Comparison of ENCODE assay signal across 14 mouse cellular contexts in genomic region chr1:156403251-156403650, GRCm38 (mm10). TPM values are rescaled to one million over a fixed set of nuclear protein-coding genes. Genes with fewer than 3 reads are reported as not detected.
A peak's percentile ranks its signal among the peaks of the same experiment; 100 is the strongest.
DNase-seq lines count a peak whose midpoint lies in the region.
"Had no signal": no experiment of that assay in that cellular context is flagged by ENCODE, and none has a peak within 500 bp of the region (broad histone marks: within the 10 kb centered on the region; RNA-seq: fewer than 3 reads in every experiment).

No protein-coding gene starts in this region.

- DNase-seq in cerebellum, adult 18-20 months = peak; percentile 24 to 27
- DNase-seq in cerebellum, postnatal 4 days (ENCODE audit: low spot score in 2 of 2) = no peak
- DNase-seq in ES-CJ7 (ENCODE audit: low read depth, low spot score) = peak; percentile 56
- peak; percentile 23 for DNase-seq in cerebellum, adult 9-10 months
- DNase-seq in adrenal gland, adult 18-20 months (ENCODE audit: low spot score in 2 of 2) = no peak
- DNase-seq in adrenal gland, adult (ENCODE audit: inconsistent age in 2 of 2, low spot score in 1 of 2) = no peak
- DNase-seq in right cerebral cortex, postnatal 10 days (ENCODE audit: low spot score in 2 of 2) = no peak
- DNase-seq: adrenal gland, adult 2 months; adrenal gland, postnatal 25 days; gastrocnemius, adult 2 months; gastrocnemius, postnatal 25 days; heart, postnatal 10 days; heart, postnatal 4 days had no signal

RNA-seq across cellular contexts. Expression of gene Axdnd1, which starts 17.7 kb away (rescaled TPM):
- 1 to 10 TPM; 5.3 to 8.7 TPM for total RNA-seq in adrenal gland, adult 18-20 months (2021)
- total RNA-seq: gastrocnemius, adult 2 months; gastrocnemius, postnatal 25 days; heart, adult 8-10 months had no signal

RNA-seq across cellular contexts. Expression of gene Gm2000, which starts 37.4 kb away (rescaled TPM):
- total RNA-seq in adrenal gland, adult 18-20 months (2021) = 100 to 1,000 TPM; 556 to 590 TPM

Comparison
In these comparisons a context has a peak if more than half of its experiments do, and no peak if none do; other contexts are left out.
1. DNase-seq: peak in cerebellum, adult 18-20 months (2 of 2), ES-CJ7 (single experiment) and cerebellum, adult 9-10 months (single experiment); none in cerebellum, postnatal 4 days (0 of 2), adrenal gland, adult 18-20 months (0 of 2), adrenal gland, adult (0 of 2) and right cerebral cortex, postnatal 10 days (0 of 2).